Mouse (Mus musculus): ENCODE data around the gene Olfr1466.

Olfr1466 gene

DNA sequence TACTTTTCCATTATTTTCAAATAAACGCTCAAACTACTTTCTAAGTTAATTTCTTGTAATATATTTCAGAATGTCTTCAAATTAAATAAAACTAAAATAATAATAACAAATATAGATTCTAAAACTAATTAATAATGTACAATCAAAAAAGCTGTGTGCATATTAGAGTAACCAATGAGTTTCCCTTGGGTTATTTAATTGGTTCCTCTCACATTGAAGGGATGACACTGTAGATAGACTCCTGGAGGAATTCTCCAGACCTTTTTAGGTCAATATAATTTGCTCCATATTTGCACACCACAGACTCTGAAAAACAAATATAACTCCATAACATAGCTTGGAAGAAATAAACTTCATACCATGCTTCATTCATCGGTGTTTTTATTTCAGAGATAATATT lies at the start of gene Olfr1466:
Olfr1466 (plus strand) TSS at position 301 of the 400 bp plus-strand sequence.
- no peak for DNase-seq

DNA sequence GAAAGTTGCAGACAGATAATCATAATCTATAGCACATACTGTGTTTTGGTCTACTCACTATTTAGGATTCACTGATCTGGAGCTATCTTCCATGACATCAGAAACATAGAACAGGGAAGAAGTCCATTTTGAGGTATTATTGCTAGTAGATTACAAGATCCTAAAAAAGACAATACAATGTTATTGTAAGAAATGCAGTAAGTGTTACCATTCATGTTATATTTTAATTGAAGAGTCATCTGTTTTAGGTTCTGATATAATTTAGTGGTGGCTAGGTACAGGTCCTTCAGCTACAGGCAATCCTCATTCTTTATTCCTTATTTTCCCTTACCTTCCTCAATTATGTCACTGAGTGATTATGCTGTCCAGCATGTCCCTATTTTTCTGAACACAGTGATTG lies 23.2 kb upstream of the Olfr1466 start, which contains the start of gene Olfr1465:
Olfr1465 (minus strand) TSS at position 101 of the 400 bp plus-strand sequence.
- no peak for DNase-seq

DNA sequence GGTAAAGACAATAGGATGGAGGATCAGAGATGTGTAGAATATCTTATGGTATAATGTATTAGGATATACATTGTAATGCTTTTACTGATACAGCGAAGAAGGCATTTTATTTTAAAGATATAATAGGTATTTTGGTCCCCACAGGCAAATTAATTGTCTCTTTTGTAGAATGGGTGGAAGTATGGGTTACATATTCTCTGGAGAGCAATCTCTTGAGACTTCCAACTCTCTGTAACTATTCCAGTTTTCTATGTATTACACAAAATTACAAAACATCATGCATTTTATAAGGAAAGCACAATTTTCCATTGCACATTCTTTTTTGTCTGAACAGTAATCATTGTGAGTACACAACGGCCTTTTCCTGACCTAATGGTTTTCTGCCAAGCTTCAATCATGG lies 23.3 kb downstream of the Olfr1466 start, which contains the start of gene Olfr1467:
Olfr1467 (plus strand) TSS at position 301 of the 400 bp plus-strand sequence.
- no peak for DNase-seq

Data from right cerebral cortex, postnatal 4 days (tissue).